23 mouse cellular contexts compared by ENCODE assay signal in genomic region chr6:86419239-86419638, GRCm38 (mm10). TPM values are rescaled to one million over a fixed set of nuclear protein-coding genes. Genes with fewer than 3 reads are reported as not detected.
DNase-seq lines count a peak whose midpoint lies in the region; ATAC-seq and TF ChIP-seq lines count a peak whose summit lies in the region.
"Had no signal": no experiment of that assay in that cellular context is flagged by ENCODE, and none has a peak within 500 bp of the region (broad histone marks: within the 10 kb centered on the region; RNA-seq: fewer than 3 reads in every experiment).

No protein-coding gene starts in this region.

- H3K27ac ChIP-seq in stomach, postnatal 0 days (replicated peaks): no peak overlapping the region
- H3K27ac ChIP-seq in hindbrain, postnatal 0 days: no peak overlapping the region

- H3K9me3 ChIP-seq in stomach, postnatal 0 days (ENCODE audit: control insufficient read depth, low read length): no peaks in the 10 kb centered on the region
- no peaks in the 10 kb centered on the region for H3K9me3 ChIP-seq in hindbrain, postnatal 0 days (ENCODE audit: low read length)
- H3K9me3 ChIP-seq: G1E had no signal

- DNase-seq in heart, adult 11 months: peak; percentile 75
- no peak for DNase-seq in heart, adult 9 months (ENCODE audit: low spot score in 2 of 2)
- DNase-seq in layer of hippocampus, postnatal 25 days (ENCODE audit: extremely low spot score in 1 of 2, low spot score in 1 of 2): no peak
- no peak for DNase-seq in stomach, postnatal 0 days (ENCODE audit: low spot score)
- no peak for DNase-seq in hindbrain, postnatal 0 days (ENCODE audit: low spot score)
- DNase-seq: adrenal gland, adult 2 months; adrenal gland, adult 8-10 months; adrenal gland, postnatal 10 days; adrenal gland, postnatal 14 days; adrenal gland, postnatal 25 days; adrenal gland, postnatal 36 days; B cell, adult 2 months; cerebellum, adult 11 months; cerebellum, adult 11-12 months had no signal

- H3K27me3 ChIP-seq in stomach, postnatal 0 days (ENCODE audit: control insufficient read depth, insufficient read depth, low read length): no peaks in the 10 kb centered on the region
- H3K27me3 ChIP-seq in hindbrain, postnatal 0 days (ENCODE audit: insufficient read depth, low read length): no peaks in the 10 kb centered on the region
- H3K27me3 ChIP-seq: CH12.LX, Patski had no signal

- no peak overlapping the region for H3K4me2 ChIP-seq in stomach, postnatal 0 days (replicated peaks; ENCODE audit: low read depth)
- H3K4me2 ChIP-seq in hindbrain, postnatal 0 days (ENCODE audit: low read depth, low read length): no peak overlapping the region

- WGBS in stomach, postnatal 0 days: 87% methylated on average over 3 of the region's 3 CpGs
- WGBS in hindbrain, postnatal 0 days: 79% methylated on average over 3 of the region's 3 CpGs

- no peak overlapping the region for H3K4me3 ChIP-seq in stomach, postnatal 0 days (ENCODE audit: low read depth, low read length)
- no peak overlapping the region for H3K4me3 ChIP-seq in hindbrain, postnatal 0 days (ENCODE audit: low read length)

- no peak overlapping the region for H3K9ac ChIP-seq in stomach, postnatal 0 days (ENCODE audit: low read length)
- H3K9ac ChIP-seq in hindbrain, postnatal 0 days (replicated peaks; ENCODE audit: low read length): no peak overlapping the region

- TF ChIP-seq EP300 in stomach, postnatal 0 days (optimal IDR thresholded peaks at IDR 0.05): no peak

- TF ChIP-seq CTCF in stomach, postnatal 0 days (IDR thresholded peaks at IDR 0.05; ENCODE audit: low read depth): no peak
- TF ChIP-seq CTCF in hindbrain, postnatal 0 days (IDR thresholded peaks at IDR 0.05; ENCODE audit: low read depth): no peak

- H3K36me3 ChIP-seq in stomach, postnatal 0 days (ENCODE audit: control insufficient read depth, insufficient read depth, low read length): peaks cover 24% of the 10 kb centered on the region
- peaks cover 53% of the 10 kb centered on the region for H3K36me3 ChIP-seq in hindbrain, postnatal 0 days (ENCODE audit: insufficient read depth, low read length)

- ATAC-seq in granulocyte monocyte progenitor cell, adult 5-6 weeks (replicated peaks; ENCODE audit: poor library complexity, severe bottlenecking): peak; percentile 79
- peak; percentile 71 for ATAC-seq in megakaryocyte, adult 5-6 weeks (ENCODE audit: poor library complexity, severe bottlenecking)
- ATAC-seq in monocyte, adult 5-6 weeks (replicated peaks; ENCODE audit: insufficient number of reproducible peaks, low FRiP score, low TSS enrichment, poor library complexity, severe bottlenecking): peak; percentile 27; the same call in 1 of the 2 replicates
- ATAC-seq in stomach, postnatal 0 days (ENCODE audit: low FRiP score, low TSS enrichment): no peak
- no peak for ATAC-seq in hindbrain, postnatal 0 days
- ATAC-seq: activated CD4-positive, CD25-positive, alpha-beta regulatory T cell, adult 4 months; CD4-positive, CD25-positive, alpha-beta regulatory T cell, adult 4 months; Patski had no signal

- H3K4me1 ChIP-seq in stomach, postnatal 0 days (replicated peaks; ENCODE audit: control insufficient read depth, insufficient read depth): no peaks in the 10 kb centered on the region
- no peaks in the 10 kb centered on the region for H3K4me1 ChIP-seq in hindbrain, postnatal 0 days (ENCODE audit: insufficient read depth, low read length)

RNA-seq across cellular contexts. Expression of gene Gm44790, which starts 7.2 kb away (rescaled TPM):
- not detected in 2 replicates for total RNA-seq in granulocyte monocyte progenitor cell, adult 5-6 weeks (2014; fragmentation: Nextera tagmentation)
- total RNA-seq in granulocyte monocyte progenitor cell, adult 5-6 weeks (2017): not detected in 2 replicates
- not detected in 2 replicates for total RNA-seq in megakaryocyte, adult 5-6 weeks (2015)
- total RNA-seq in megakaryocyte, adult 5-6 weeks (2017): not detected in 2 replicates
- 2.7 to 6.8 TPM in 2 of 3 replicates, not detected in the other for total RNA-seq in monocyte, adult 5-6 weeks (2017)
- total RNA-seq in layer of hippocampus, postnatal 25 days (2021): 1 to 10 TPM in 1 of 2 experiments, under 1 TPM in 1; 0.92 to 3.0 TPM
- polyA plus RNA-seq in stomach, postnatal 0 days (2015; fragmentation: Nextera tagmentation; extraction: Ambion mirVana): not detected in 2 replicates
- total RNA-seq in hindbrain, postnatal 0 days (2014; rRNA removed): not detected in 2 replicates
- polyA plus RNA-seq in hindbrain, postnatal 0 days (2015; fragmentation: Nextera tagmentation; extraction: Ambion mirVana): not detected in 2 replicates
- total RNA-seq: adrenal gland, postnatal 25 days; adrenal gland, postnatal 36 days; CH12.LX had no signal
- polyA plus RNA-seq: activated CD4-positive, CD25-positive, alpha-beta regulatory T cell, adult 4 months; C2C12; CD4-positive, CD25-positive, alpha-beta regulatory T cell, adult 4 months had no signal

RNA-seq across cellular contexts. Expression of gene Tia1, which starts 15.2 kb away (rescaled TPM):
- 89.9 and 109 TPM in 2 replicates for total RNA-seq in granulocyte monocyte progenitor cell, adult 5-6 weeks (2014; fragmentation: Nextera tagmentation)
- total RNA-seq in granulocyte monocyte progenitor cell, adult 5-6 weeks (2017): 77.5 and 97.1 TPM in 2 replicates
- total RNA-seq in megakaryocyte, adult 5-6 weeks (2015): 66.4 and 69.8 TPM in 2 replicates
- total RNA-seq in megakaryocyte, adult 5-6 weeks (2017): 41.0 and 67.0 TPM in 2 replicates
- total RNA-seq in monocyte, adult 5-6 weeks (2017): 51.4 to 98.7 TPM (median 74.8 TPM) in 3 replicates
- total RNA-seq in layer of hippocampus, postnatal 25 days (2021): 100 to 1,000 TPM; 114 to 168 TPM
- 44.6 and 47.2 TPM in 2 replicates for polyA plus RNA-seq in stomach, postnatal 0 days (2015; fragmentation: Nextera tagmentation; extraction: Ambion mirVana)
- 138 and 148 TPM in 2 replicates for total RNA-seq in hindbrain, postnatal 0 days (2014; rRNA removed)
- 190 and 211 TPM in 2 replicates for polyA plus RNA-seq in hindbrain, postnatal 0 days (2015; fragmentation: Nextera tagmentation; extraction: Ambion mirVana)

RNA-seq across cellular contexts. Expression of gene C87436, which starts 18.9 kb away (rescaled TPM):
- total RNA-seq in granulocyte monocyte progenitor cell, adult 5-6 weeks (2014; fragmentation: Nextera tagmentation): 20.8 and 33.5 TPM in 2 replicates
- 20.3 and 26.7 TPM in 2 replicates for total RNA-seq in granulocyte monocyte progenitor cell, adult 5-6 weeks (2017)
- total RNA-seq in megakaryocyte, adult 5-6 weeks (2015): 24.8 and 34.1 TPM in 2 replicates
- 23.5 and 33.1 TPM in 2 replicates for total RNA-seq in megakaryocyte, adult 5-6 weeks (2017)
- total RNA-seq in monocyte, adult 5-6 weeks (2017): 43.0 to 51.5 TPM (median 49.7 TPM) in 3 replicates
- total RNA-seq in layer of hippocampus, postnatal 25 days (2021): 10 to 100 TPM; 16.1 to 17.4 TPM
- polyA plus RNA-seq in stomach, postnatal 0 days (2015; fragmentation: Nextera tagmentation; extraction: Ambion mirVana): 15.0 and 16.4 TPM in 2 replicates
- total RNA-seq in hindbrain, postnatal 0 days (2014; rRNA removed): 14.4 and 17.6 TPM in 2 replicates
- 15.9 and 19.6 TPM in 2 replicates for polyA plus RNA-seq in hindbrain, postnatal 0 days (2015; fragmentation: Nextera tagmentation; extraction: Ambion mirVana)

RNA-seq across cellular contexts. Expression of gene Pcyox1, which starts 22.3 kb away (rescaled TPM):
- total RNA-seq in granulocyte monocyte progenitor cell, adult 5-6 weeks (2014; fragmentation: Nextera tagmentation): 31.1 and 35.7 TPM in 2 replicates
- 64.2 and 87.9 TPM in 2 replicates for total RNA-seq in granulocyte monocyte progenitor cell, adult 5-6 weeks (2017)
- 37.9 and 47.9 TPM in 2 replicates for total RNA-seq in megakaryocyte, adult 5-6 weeks (2015)
- total RNA-seq in megakaryocyte, adult 5-6 weeks (2017): 62.6 and 84.6 TPM in 2 replicates
- total RNA-seq in monocyte, adult 5-6 weeks (2017): 31.6 to 40.4 TPM (median 36.6 TPM) in 3 replicates
- 100 to 1,000 TPM in 1 of 2 experiments, 10 to 100 TPM in 1; 96.7 to 126 TPM for total RNA-seq in layer of hippocampus, postnatal 25 days (2021)
- polyA plus RNA-seq in stomach, postnatal 0 days (2015; fragmentation: Nextera tagmentation; extraction: Ambion mirVana): 93.8 and 94.8 TPM in 2 replicates
- total RNA-seq in hindbrain, postnatal 0 days (2014; rRNA removed): 74.3 and 80.9 TPM in 2 replicates
- polyA plus RNA-seq in hindbrain, postnatal 0 days (2015; fragmentation: Nextera tagmentation; extraction: Ambion mirVana): 102 and 104 TPM in 2 replicates

RNA-seq across cellular contexts. Expression of gene Snrpg, which starts 48.1 kb away (rescaled TPM):
- total RNA-seq in granulocyte monocyte progenitor cell, adult 5-6 weeks (2014; fragmentation: Nextera tagmentation): 687 and 692 TPM in 2 replicates
- 44.9 and 50.5 TPM in 2 replicates for total RNA-seq in granulocyte monocyte progenitor cell, adult 5-6 weeks (2017)
- total RNA-seq in megakaryocyte, adult 5-6 weeks (2015): 321 and 326 TPM in 2 replicates
- 25.7 and 28.4 TPM in 2 replicates for total RNA-seq in megakaryocyte, adult 5-6 weeks (2017)
- 46.0 to 69.5 TPM (median 61.3 TPM) in 3 replicates for total RNA-seq in monocyte, adult 5-6 weeks (2017)
- total RNA-seq in layer of hippocampus, postnatal 25 days (2021): 10 to 100 TPM; 77.8 to 78.4 TPM
- 242 and 277 TPM in 2 replicates for polyA plus RNA-seq in stomach, postnatal 0 days (2015; fragmentation: Nextera tagmentation; extraction: Ambion mirVana)
- 45.1 and 48.1 TPM in 2 replicates for total RNA-seq in hindbrain, postnatal 0 days (2014; rRNA removed)
- polyA plus RNA-seq in hindbrain, postnatal 0 days (2015; fragmentation: Nextera tagmentation; extraction: Ambion mirVana): 278 and 289 TPM in 2 replicates

Comparison
In these comparisons a context has a peak if more than half of its experiments do, and no peak if none do; other contexts are left out.
1. ATAC-seq: peak in granulocyte monocyte progenitor cell, adult 5-6 weeks (single experiment), megakaryocyte, adult 5-6 weeks (single experiment) and monocyte, adult 5-6 weeks (single experiment); none in stomach, postnatal 0 days (single experiment) and hindbrain, postnatal 0 days (single experiment).